Mouse (Mus musculus) midbrain, embryonic 14.5 days (tissue): ENCODE measurements around the gene Fanca. TPM values are rescaled to one million over a fixed set of nuclear protein-coding genes. Genes with fewer than 3 reads are reported as not detected.
"Not testable (repeated sequence)": the region's sequence is repeated elsewhere in the genome, so short reads cannot be mapped to it uniquely, and the experiment has no call there.

ENCODE experiments used
- ATAC-seq: fragments of 200-750 bp; cut with Nextera tagmentation; 2 replicates; pipeline ENCODE4 v1.8.0; 2017; ENCODE audit warnings: moderate number of reproducible peaks, moderate library complexity; ENCODE audit not compliant: low FRiP score, low TSS enrichment
- DNase-seq: peaks from one replicate; pipeline ENCODE4 v3.0.0-alpha.2; 2015
- H3K27ac ChIP-seq: fragments of 300-500 bp; sonication (generic); replicated peaks from 2 replicates; pipeline ENCODE4 v1.5.1; 2014; ENCODE audit warnings: mild to moderate bottlenecking, low read depth, low read length, moderate library complexity
- H3K27me3 ChIP-seq: fragments of 300-500 bp; sonication (generic); 2 replicates; pipeline ENCODE4 v1.6.1; 2014; ENCODE audit warnings: low read length, control low read depth, mixed read lengths; ENCODE audit not compliant: control insufficient read depth, insufficient read depth
- H3K36me3 ChIP-seq: fragments of 300-500 bp; sonication (generic); 2 replicates; pipeline ENCODE4 v1.6.1; 2014; ENCODE audit warnings: low read length, control low read depth; ENCODE audit not compliant: control insufficient read depth, insufficient read depth
- H3K4me1 ChIP-seq: fragments of 300-500 bp; sonication (generic); 2 replicates; pipeline ENCODE4 v1.6.1; 2014; ENCODE audit warnings: mild to moderate bottlenecking, antibody characterized with exemption, low read length, control low read depth; ENCODE audit not compliant: control insufficient read depth, insufficient read depth
- H3K4me2 ChIP-seq: fragments of 300-500 bp; sonication (generic); 2 replicates; pipeline ENCODE4 v1.6.1; 2014; ENCODE audit warnings: mild to moderate bottlenecking, low read length, moderate library complexity
- H3K4me3 ChIP-seq: fragments of 300-500 bp; sonication (generic); replicated peaks from 2 replicates; pipeline ENCODE4 v1.5.1; 2014; ENCODE audit warnings: low read depth, low read length
- H3K9ac ChIP-seq: fragments of 300-500 bp; sonication (generic); replicated peaks from 2 replicates; pipeline ENCODE4 v1.6.1; 2014; ENCODE audit warnings: mild to moderate bottlenecking, low read length, moderate library complexity
- H3K9me3 ChIP-seq: fragments of 300-500 bp; sonication (generic); 2 replicates; pipeline ENCODE4 v1.6.1; 2016; ENCODE audit warnings: low read length, control low read depth, mixed read lengths; ENCODE audit not compliant: control insufficient read depth
- WGBS: fragments of 180-500 bp; shearing (Covaris S2); extraction: QIAGEN DNeasy Blood & Tissue Kit; methylation state at CpG from one replicate; pipeline ENCODE4 v1.1.7; 2014; 5-methylcytosine and 5-hydroxymethylcytosine counted together
- polyA plus RNA-seq: library from polyadenylated mRNA; unstranded; fragments of >200 nt; fragmentation: Nextera tagmentation; extraction: Ambion mirVana; gene quantifications from 2 replicates; pipeline ENCODE4 v1.2.1, GENCODE M21; 2014

Gene Fanca
- polyA plus RNA-seq, 1 experiment from 2014 or later, result 9.2 TPM

- H3K4me3 ChIP-seq, result no peak overlapping the region
- no peaks in the 10 kb centered on the region for H3K9me3 ChIP-seq
- no peaks in the 10 kb centered on the region for H3K4me1 ChIP-seq
- no peak overlapping the region for H3K4me2 ChIP-seq
- no peak overlapping the region for H3K9ac ChIP-seq
- 81% methylated on average over 4 of the region's 4 CpGs for WGBS
- H3K27me3 ChIP-seq, result no peaks in the 10 kb centered on the region
- no peak overlapping the region for H3K27ac ChIP-seq
- H3K36me3 ChIP-seq, result 0 out of 2 replicates have a peak, but pooled peaks cover 4% of the 10 kb centered on the region
- ATAC-seq, result no peak
- DNase-seq, result peak; percentile 15
These were observed 28.2 kb downstream of the Fanca start for GRCm38 (mm10) chr8:123290166-123290565.

GRCm38 (mm10) chr8:123287362-123287761, 31.0 kb downstream of the Fanca start:
- Histone ChIP-seq H3K4me1 (no peaks in the 10 kb centered on the region), H3K9me3 (no peaks in the 10 kb centered on the region), H3K4me3 (no peak overlapping the region), H3K4me2 (no peak overlapping the region), H3K36me3 (0 out of 2 replicates have a peak, but pooled peaks cover 4% of the 10 kb centered on the region), H3K27ac (no peak overlapping the region), H3K9ac (no peak overlapping the region), H3K27me3 (no peaks in the 10 kb centered on the region)
- WGBS, result 97% methylated on average over 17 of the region's 17 CpGs
- DNase-seq (no peak), ATAC-seq (no peak)

- ATAC-seq, result no peak
- no peaks in the 10 kb centered on the region for H3K9me3 ChIP-seq
- no peaks in the 10 kb centered on the region for H3K27me3 ChIP-seq
- no peak overlapping the region for H3K4me2 ChIP-seq
- H3K9ac ChIP-seq, result no peak overlapping the region
- 93% methylated on average over 5 of the region's 5 CpGs for WGBS
- H3K36me3 ChIP-seq, result 0 out of 2 replicates have a peak, but pooled peaks cover 4% of the 10 kb centered on the region
- no peak overlapping the region for H3K4me3 ChIP-seq
- no peak for DNase-seq
- H3K4me1 ChIP-seq, result no peaks in the 10 kb centered on the region
- H3K27ac ChIP-seq, result no peak overlapping the region
These were observed 33.9 kb downstream of the Fanca start for GRCm38 (mm10) chr8:123284493-123284892.

- no peak overlapping the region for H3K4me2 ChIP-seq
- H3K27me3 ChIP-seq, result no peaks in the 10 kb centered on the region
- no peak for ATAC-seq
- H3K9ac ChIP-seq, result no peak overlapping the region
- H3K4me3 ChIP-seq, result no peak overlapping the region
- H3K4me1 ChIP-seq, result no peaks in the 10 kb centered on the region
- no peak for DNase-seq
- 0 out of 2 replicates have a peak, but pooled peaks cover 4% of the 10 kb centered on the region for H3K36me3 ChIP-seq
- 95% methylated on average over 7 of the region's 7 CpGs for WGBS
- no peak overlapping the region for H3K27ac ChIP-seq
- no peaks in the 10 kb centered on the region for H3K9me3 ChIP-seq
These were observed 34.4 kb downstream of the Fanca start for GRCm38 (mm10) chr8:123283991-123284390.

- H3K27me3 ChIP-seq, H3K27ac ChIP-seq, H3K36me3 ChIP-seq, ATAC-seq, H3K4me1 ChIP-seq, H3K4me3 ChIP-seq, H3K9ac ChIP-seq, H3K9me3 ChIP-seq, H3K4me2 ChIP-seq, DNase-seq: not testable (repeated sequence)
- WGBS, result 95% methylated on average over 5 of the region's 6 CpGs
These were observed 35.4 kb downstream of the Fanca start for GRCm38 (mm10) chr8:123282994-123283393.

GRCm38 (mm10) chr8:123280302-123281094, 37.9 kb downstream of the Fanca start:
- DNase-seq, result no peak
- Histone ChIP-seq H3K4me2 (no peak overlapping the region), H3K27ac (no peak overlapping the region), H3K27me3 (no peaks in the 10 kb centered on the region), H3K9ac (no peak overlapping the region), H3K9me3 (no peaks in the 10 kb centered on the region), H3K36me3 (no peaks in the 10 kb centered on the region), H3K4me3 (no peak overlapping the region), H3K4me1 (no peaks in the 10 kb centered on the region)
- no peak for ATAC-seq
- 89% methylated on average over 13 of the region's 13 CpGs for WGBS

- Histone ChIP-seq H3K4me1 (no peaks in the 10 kb centered on the region), H3K27ac (no peak overlapping the region), H3K9ac (no peak overlapping the region), H3K27me3 (no peaks in the 10 kb centered on the region), H3K4me2 (no peak overlapping the region), H3K4me3 (no peak overlapping the region), H3K9me3 (no peaks in the 10 kb centered on the region), H3K36me3 (no peaks in the 10 kb centered on the region)
- no peak for ATAC-seq
- WGBS, result 95% methylated on average over 4 of the region's 4 CpGs
- DNase-seq, result no peak
These were observed 38.5 kb downstream of the Fanca start for GRCm38 (mm10) chr8:123279828-123280227.

GRCm38 (mm10) chr8:123278445-123278844, 39.9 kb downstream of the Fanca start:
- DNase-seq, result no peak
- Histone ChIP-seq H3K36me3 (no peaks in the 10 kb centered on the region), H3K4me2 (no peak overlapping the region), H3K9me3 (no peaks in the 10 kb centered on the region), H3K27ac (no peak overlapping the region), H3K4me1 (no peaks in the 10 kb centered on the region), H3K4me3 (no peak overlapping the region), H3K9ac (no peak overlapping the region), H3K27me3 (no peaks in the 10 kb centered on the region)
- WGBS, result 84% methylated on average over 7 of the region's 7 CpGs
- no peak for ATAC-seq

- Histone ChIP-seq H3K27ac (no peak overlapping the region), H3K4me3 (no peak overlapping the region), H3K9ac (no peak overlapping the region; the same call in 1 of the 2 replicates), H3K27me3 (no peaks in the 10 kb centered on the region), H3K36me3 (peaks cover 11% of the 10 kb centered on the region), H3K9me3 (no peaks in the 10 kb centered on the region), H3K4me2 (no peak overlapping the region), H3K4me1 (no peaks in the 10 kb centered on the region)
- WGBS, result 94% methylated on average over 12 of the region's 12 CpGs
- DNase-seq (no peak), ATAC-seq (no peak)
These were observed 43.3 kb downstream of the Fanca start for GRCm38 (mm10) chr8:123275096-123275495.
